Mouse (Mus musculus): ENCODE results near the gene Olfr1135. TPM values are rescaled to one million over a fixed set of nuclear protein-coding genes. Genes with fewer than 3 reads are reported as not detected.

Olfr1135 gene
- total RNA-seq (2015) (not detected in 2 replicates), total RNA-seq (2017) (not detected in 2 replicates)

- ATAC-seq (replicated peaks; ENCODE audit: poor library complexity): no peak
These were observed at the start of gene Olfr1135 for GRCm38 (mm10) chr2:87673564-87673963. Gene Olfr1135, minus strand, starts transcription at chr2:87673664.

DNA sequence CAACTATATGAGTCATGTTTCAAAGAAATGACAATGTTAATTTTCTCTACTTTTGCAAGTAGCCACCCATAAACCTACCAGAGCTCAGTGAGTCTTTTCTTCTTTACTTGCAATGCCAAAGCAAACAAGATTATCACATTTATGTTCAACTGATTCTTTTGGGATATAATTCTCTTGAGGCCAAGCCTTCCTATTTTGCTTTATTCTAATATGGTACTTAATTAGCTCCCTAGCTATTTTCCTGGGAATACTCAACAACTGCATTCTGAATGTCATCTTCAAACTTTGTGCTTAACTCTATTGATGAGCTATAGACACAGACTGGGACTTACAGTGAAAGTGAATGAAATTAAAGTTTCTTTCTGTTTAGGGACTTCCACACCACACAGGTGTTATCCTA is 39.6 kb upstream of the Olfr1135 start, which contains the start of gene Olfr1137:
Olfr1137 (minus strand) TSS at position 101 of the 400 bp plus-strand sequence.
- ATAC-seq (replicated peaks; ENCODE audit: poor library complexity): no peak

DNA sequence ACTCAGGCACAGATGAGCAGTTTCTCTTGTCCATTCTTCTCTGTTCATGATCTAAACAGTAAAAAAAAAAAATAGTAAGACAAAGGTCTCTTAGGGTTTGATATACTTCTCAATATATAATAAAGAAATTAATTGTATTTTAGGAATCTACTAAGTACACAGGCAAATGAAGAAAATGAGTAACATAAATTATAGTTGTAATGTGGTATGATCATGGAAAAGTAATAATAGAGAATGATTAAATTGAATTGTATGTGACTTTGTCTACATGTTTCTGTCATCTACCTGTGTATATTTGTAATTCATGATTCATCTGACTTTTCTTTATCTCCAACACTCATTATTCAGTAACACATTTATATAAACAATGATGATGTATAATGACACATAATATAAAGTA is 20.4 kb upstream of the Olfr1135 start, which contains the start of gene Olfr1136:
Olfr1136 (minus strand) TSS at position 101 of the 400 bp plus-strand sequence.
- no peak for ATAC-seq (replicated peaks; ENCODE audit: poor library complexity)

DNA sequence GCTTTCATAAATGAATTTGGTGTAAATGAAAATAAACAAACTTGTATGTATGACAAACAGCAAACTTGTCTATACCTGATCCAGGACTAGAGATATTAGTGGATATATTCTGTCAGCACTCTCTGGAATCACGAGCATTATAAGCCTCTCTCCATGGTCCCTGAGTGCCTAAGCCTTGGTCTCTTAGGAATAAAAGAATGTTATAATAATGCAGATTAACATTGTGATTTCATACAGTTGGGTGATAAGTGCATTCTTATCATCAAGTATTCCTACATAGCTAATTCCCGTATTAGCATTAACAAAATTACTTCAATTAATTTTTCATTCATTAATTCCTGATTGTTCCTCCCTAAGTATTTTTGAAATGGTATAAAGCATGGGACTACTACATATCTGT is 15.1 kb downstream of the Olfr1135 start, which contains the start of gene Olfr1134:
Olfr1134 (minus strand) TSS at position 101 of the 400 bp plus-strand sequence.
- ATAC-seq (replicated peaks; ENCODE audit: poor library complexity): no peak

GRCm38 (mm10) chr2:87647274-87647673 is 26.2 kb downstream of the Olfr1135 start, which contains the start of gene Olfr1133:
Gene Olfr1133, minus strand, starts transcription at chr2:87647374.
- no peak for ATAC-seq (replicated peaks; ENCODE audit: poor library complexity)

DNA sequence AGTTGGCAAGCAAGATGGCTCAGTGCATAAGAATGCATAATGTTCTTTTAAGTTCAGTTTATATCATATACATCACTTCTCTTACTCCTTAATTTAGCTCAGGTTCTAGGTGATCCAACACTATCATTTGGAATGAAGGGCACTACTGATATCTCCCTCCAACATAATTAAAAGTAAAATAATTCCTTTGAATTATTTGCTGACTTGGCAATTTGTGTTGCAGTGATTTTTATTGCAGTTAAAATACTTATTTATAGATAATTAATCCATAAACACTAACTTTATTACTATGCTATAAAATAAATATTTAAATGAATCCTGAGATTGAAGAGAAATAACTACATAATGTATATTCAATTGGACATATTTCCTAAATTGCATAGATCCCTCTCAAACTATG is 31.0 kb downstream of the Olfr1135 start:
- no peak for ATAC-seq (replicated peaks; ENCODE audit: poor library complexity)

DNA sequence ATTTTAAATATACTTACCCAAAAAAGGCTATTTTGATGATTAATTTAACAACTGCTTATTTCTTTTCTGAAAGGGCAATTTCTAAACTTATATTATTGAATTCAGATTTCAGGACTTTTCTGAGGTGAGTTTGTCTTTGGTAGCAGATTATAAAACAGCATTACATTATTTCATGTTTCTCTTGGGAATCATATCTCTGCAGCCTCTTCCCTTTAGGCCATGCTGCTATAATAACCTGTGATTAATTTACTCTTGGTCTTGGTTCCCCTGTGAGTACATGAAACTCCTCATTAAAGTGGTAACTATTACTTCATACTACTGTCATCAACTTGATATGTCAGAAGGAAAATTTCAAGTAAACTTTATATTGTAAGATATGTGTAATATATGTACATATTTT is 36.0 kb downstream of the Olfr1135 start, which contains the start of gene Olfr1132:
Olfr1132 (minus strand) TSS at position 101 of the 400 bp plus-strand sequence.
- ATAC-seq (replicated peaks; ENCODE audit: poor library complexity): no peak

GRCm38 (mm10) chr2:87626804-87627203 is 46.7 kb downstream of the Olfr1135 start, which contains the start of gene Olfr1131:
Gene Olfr1131, plus strand, starts transcription at chr2:87627104.
- ATAC-seq (replicated peaks; ENCODE audit: poor library complexity): no peak

Other genes starting within 250 kb of the Olfr1135 start
- gene Olfr1124, start 243.4 kb downstream of the Olfr1135 start, total RNA-seq (2015): not detected in 2 replicates
- gene Olfr1124, start 243.4 kb downstream of the Olfr1135 start, total RNA-seq (2017): not detected in 2 replicates
- gene Olfr1126, start 219.7 kb downstream of the Olfr1135 start, total RNA-seq (2015): not detected in 2 replicates
- gene Olfr1126, start 219.7 kb downstream of the Olfr1135 start, total RNA-seq (2017): not detected in 2 replicates
- gene Pramel7, start 176.6 kb downstream of the Olfr1135 start, total RNA-seq (2015): not detected in 2 replicates
- not detected in 2 replicates for gene Pramel7, start 176.6 kb downstream of the Olfr1135 start, total RNA-seq (2017)
- not detected in 2 replicates for gene Pramel6, start 167.1 kb downstream of the Olfr1135 start, total RNA-seq (2015)
- gene Pramel6, start 167.1 kb downstream of the Olfr1135 start, total RNA-seq (2017): not detected in 2 replicates
- not detected in 2 replicates for gene Olfr153, start 141.9 kb downstream of the Olfr1135 start, total RNA-seq (2015)
- not detected in 2 replicates for gene Olfr153, start 141.9 kb downstream of the Olfr1135 start, total RNA-seq (2017)
- not detected in 2 replicates for gene Olfr1128, start 128.1 kb downstream of the Olfr1135 start, total RNA-seq (2015)
- gene Olfr1128, start 128.1 kb downstream of the Olfr1135 start, total RNA-seq (2017): not detected in 2 replicates
- not detected in 2 replicates for gene Olfr1129, start 99.8 kb downstream of the Olfr1135 start, total RNA-seq (2015)
- not detected in 2 replicates for gene Olfr1129, start 99.8 kb downstream of the Olfr1135 start, total RNA-seq (2017)
- not detected in 2 replicates for gene Olfr1130, start 67.5 kb downstream of the Olfr1135 start, total RNA-seq (2015)
- gene Olfr1130, start 67.5 kb downstream of the Olfr1135 start, total RNA-seq (2017): not detected in 2 replicates
- gene Olfr1131, start 46.6 kb downstream of the Olfr1135 start, total RNA-seq (2015): not detected in 2 replicates
- not detected in 2 replicates for gene Olfr1131, start 46.6 kb downstream of the Olfr1135 start, total RNA-seq (2017)
- not detected in 2 replicates for gene Olfr1132, start 36.1 kb downstream of the Olfr1135 start, total RNA-seq (2015)
- not detected in 2 replicates for gene Olfr1132, start 36.1 kb downstream of the Olfr1135 start, total RNA-seq (2017)
- gene Olfr1133, start 26.3 kb downstream of the Olfr1135 start, total RNA-seq (2015): not detected in 2 replicates
- gene Olfr1133, start 26.3 kb downstream of the Olfr1135 start, total RNA-seq (2017): not detected in 2 replicates
- not detected in 2 replicates for gene Olfr1134, start 15.2 kb downstream of the Olfr1135 start, total RNA-seq (2015)
- gene Olfr1134, start 15.2 kb downstream of the Olfr1135 start, total RNA-seq (2017): not detected in 2 replicates
- gene Olfr1136, start 20.3 kb upstream of the Olfr1135 start, total RNA-seq (2015): not detected in 2 replicates
- gene Olfr1136, start 20.3 kb upstream of the Olfr1135 start, total RNA-seq (2017): not detected in 2 replicates
- gene Olfr1137, start 39.5 kb upstream of the Olfr1135 start, total RNA-seq (2015): not detected in 2 replicates
- not detected in 2 replicates for gene Olfr1137, start 39.5 kb upstream of the Olfr1135 start, total RNA-seq (2017)
- gene Olfr1138, start 66.3 kb upstream of the Olfr1135 start, total RNA-seq (2015): not detected in 2 replicates
- gene Olfr1138, start 66.3 kb upstream of the Olfr1135 start, total RNA-seq (2017): not detected in 2 replicates
- not detected in 2 replicates for gene Olfr1140, start 70.1 kb upstream of the Olfr1135 start, total RNA-seq (2015)
- not detected in 2 replicates for gene Olfr1140, start 70.1 kb upstream of the Olfr1135 start, total RNA-seq (2017)
- not detected in 2 replicates for gene Olfr1141, start 80.3 kb upstream of the Olfr1135 start, total RNA-seq (2015)
- not detected in 2 replicates for gene Olfr1141, start 80.3 kb upstream of the Olfr1135 start, total RNA-seq (2017)
- not detected in 2 replicates for gene Olfr152, start 105.8 kb upstream of the Olfr1135 start, total RNA-seq (2015)
- gene Olfr152, start 105.8 kb upstream of the Olfr1135 start, total RNA-seq (2017): not detected in 2 replicates
- not detected in 2 replicates for gene Olfr1143, start 126.9 kb upstream of the Olfr1135 start, total RNA-seq (2015)
- gene Olfr1143, start 126.9 kb upstream of the Olfr1135 start, total RNA-seq (2017): not detected in 2 replicates
- not detected in 2 replicates for gene Olfr1145, start 136.2 kb upstream of the Olfr1135 start, total RNA-seq (2015)
- gene Olfr1145, start 136.2 kb upstream of the Olfr1135 start, total RNA-seq (2017): not detected in 2 replicates
- not detected in 2 replicates for gene Olfr1148, start 156.9 kb upstream of the Olfr1135 start, total RNA-seq (2015)
- gene Olfr1148, start 156.9 kb upstream of the Olfr1135 start, total RNA-seq (2017): not detected in 2 replicates
- gene Olfr1150-ps1, start 170.3 kb upstream of the Olfr1135 start, total RNA-seq (2015): not detected in 2 replicates
- not detected in 2 replicates for gene Olfr1150-ps1, start 170.3 kb upstream of the Olfr1135 start, total RNA-seq (2017)
- gene Olfr1151, start 182.2 kb upstream of the Olfr1135 start, total RNA-seq (2015): not detected in 2 replicates
- gene Olfr1151, start 182.2 kb upstream of the Olfr1135 start, total RNA-seq (2017): not detected in 2 replicates
- not detected in 2 replicates for gene Olfr1152, start 192.8 kb upstream of the Olfr1135 start, total RNA-seq (2015)
- not detected in 2 replicates for gene Olfr1152, start 192.8 kb upstream of the Olfr1135 start, total RNA-seq (2017)
- not detected in 2 replicates for gene Olfr1153, start 221.3 kb upstream of the Olfr1135 start, total RNA-seq (2015)
- gene Olfr1153, start 221.3 kb upstream of the Olfr1135 start, total RNA-seq (2017): not detected in 2 replicates
- not detected in 2 replicates for gene Olfr1154, start 231.5 kb upstream of the Olfr1135 start, total RNA-seq (2015)
- not detected in 2 replicates for gene Olfr1154, start 231.5 kb upstream of the Olfr1135 start, total RNA-seq (2017)

All from megakaryocyte progenitor cell, adult 5-6 weeks (primary cell).